Mouse (Mus musculus) liver (tissue): Measurements from ENCODE around the gene Klra10.
"Not testable (repeated sequence)": the region's sequence is repeated elsewhere in the genome, so short reads cannot be mapped to it uniquely, and the experiment has no call there.

Experiments
- DNase-seq: peaks from one replicate; pipeline ENCODE4 v3.0.0-alpha.2; 2020; ENCODE audit warnings: mixed read lengths

Gene Klra10

GRCm38 (mm10) chr6:130281828-130282227 is at the start of gene Klra10:
Klra10 (minus strand) TSS chr6:130281928.
- not testable (repeated sequence) for DNase-seq

- DNase-seq = no peak
Observed at GRCm38 (mm10) chr6:130287984-130288649, 6.4 kb upstream of the Klra10 start.

GRCm38 (mm10) chr6:130255326-130255725 is 26.4 kb downstream of the Klra10 start:
- DNase-seq = no peak

DNA sequence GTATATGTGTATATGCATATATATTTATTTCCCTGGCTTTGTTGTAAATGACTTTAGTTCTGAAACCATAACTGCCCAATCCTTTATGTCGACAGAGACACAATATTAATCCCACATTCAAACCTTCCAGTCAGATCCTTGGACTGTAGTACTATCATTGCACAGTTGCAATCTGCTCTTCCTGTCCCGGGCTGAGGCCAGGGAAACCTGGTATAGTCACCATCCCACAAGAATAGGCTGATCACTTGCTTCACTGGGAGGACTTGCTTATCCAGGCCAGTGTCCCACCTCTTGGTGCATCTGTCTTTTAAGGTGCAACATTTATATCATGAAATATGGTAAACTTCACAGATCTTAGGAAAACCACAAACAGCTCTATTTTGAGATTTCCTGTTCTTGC is 44.2 kb downstream of the Klra10 start:
- DNase-seq = no peak

GRCm38 (mm10) chr6:130236635-130237034 is 45.1 kb downstream of the Klra10 start:
- no peak for DNase-seq

GRCm38 (mm10) chr6:130233222-130233621 is 48.5 kb downstream of the Klra10 start, which contains the start of gene Klra7:
Klra7 (minus strand) TSS chr6:130233322.
- DNase-seq = no peak
